Mouse (Mus musculus) left cerebral cortex, adult 11 months (tissue): Measurements from ENCODE around the gene Mid1.

Source experiments
- DNase-seq: peaks from one replicate; pipeline ENCODE4 v3.0.0; 2022; ENCODE audit warnings: low spot score

Mid1 gene

DNA sequence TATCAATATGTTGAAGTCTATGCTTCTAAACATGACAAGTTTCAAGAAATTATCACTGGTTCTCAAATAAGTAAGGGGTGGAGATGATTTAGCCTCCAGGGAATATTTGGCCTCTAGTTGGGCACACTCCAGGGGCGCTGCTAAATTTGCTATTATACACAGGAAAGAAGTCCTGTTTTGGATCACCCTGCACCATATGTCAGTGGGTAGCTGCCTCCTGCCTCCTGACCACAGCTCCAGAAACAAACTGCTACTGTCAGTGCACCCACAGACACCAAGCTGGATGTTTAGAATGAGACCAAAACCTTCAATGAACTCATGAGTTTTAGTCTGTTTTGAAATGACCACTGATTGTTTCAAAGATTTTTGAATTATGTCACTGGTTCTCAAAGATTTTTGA lies 128.7 kb downstream of the Mid1 start:
- no peak for DNase-seq

GRCm38 (mm10) chrX:169826947-169827346 lies 141.9 kb downstream of the Mid1 start:
- no peak for DNase-seq

DNA sequence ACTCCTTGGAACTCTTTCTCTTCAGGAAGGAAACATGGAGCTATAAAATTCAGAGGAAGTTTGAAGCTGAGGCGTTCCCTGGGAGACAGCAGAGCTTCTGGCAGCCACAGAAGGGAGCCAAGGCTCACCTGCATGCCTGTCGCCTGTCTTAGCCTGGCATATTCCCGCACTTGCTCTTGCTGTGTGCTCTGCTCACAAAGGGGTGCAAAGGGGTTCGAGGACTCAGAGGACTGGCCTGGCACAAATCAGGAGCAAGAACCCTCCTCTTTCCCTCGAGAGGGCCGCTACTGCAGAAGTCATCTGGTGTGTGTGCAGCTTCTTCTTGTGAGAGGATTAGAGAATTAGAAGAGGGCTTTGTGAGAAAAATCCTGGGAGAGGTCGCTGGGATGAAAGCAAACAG lies 142.7 kb downstream of the Mid1 start:
- no peak for DNase-seq

GRCm38 (mm10) chrX:169828136-169828535 lies 143.1 kb downstream of the Mid1 start:
- no peak for DNase-seq

DNA sequence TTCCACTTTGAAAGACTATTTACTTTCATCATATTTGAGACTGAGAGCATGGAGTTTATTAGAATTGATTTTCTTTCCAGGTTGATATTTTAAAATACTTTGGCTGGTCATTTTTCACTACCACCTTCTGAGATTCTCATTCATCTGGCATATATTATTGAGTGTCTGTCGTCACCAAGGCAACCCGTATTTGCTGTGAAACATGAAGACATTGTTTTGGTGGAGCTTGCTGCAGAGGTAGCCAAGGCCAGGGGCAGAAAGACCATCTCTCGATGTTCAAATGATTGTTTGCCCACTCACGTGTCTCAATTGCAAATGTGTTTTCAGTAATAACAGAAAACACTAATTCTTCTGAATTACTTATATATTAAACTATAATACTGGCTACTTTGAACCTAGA lies 145.1 kb downstream of the Mid1 start:
- DNase-seq: no peak

DNA sequence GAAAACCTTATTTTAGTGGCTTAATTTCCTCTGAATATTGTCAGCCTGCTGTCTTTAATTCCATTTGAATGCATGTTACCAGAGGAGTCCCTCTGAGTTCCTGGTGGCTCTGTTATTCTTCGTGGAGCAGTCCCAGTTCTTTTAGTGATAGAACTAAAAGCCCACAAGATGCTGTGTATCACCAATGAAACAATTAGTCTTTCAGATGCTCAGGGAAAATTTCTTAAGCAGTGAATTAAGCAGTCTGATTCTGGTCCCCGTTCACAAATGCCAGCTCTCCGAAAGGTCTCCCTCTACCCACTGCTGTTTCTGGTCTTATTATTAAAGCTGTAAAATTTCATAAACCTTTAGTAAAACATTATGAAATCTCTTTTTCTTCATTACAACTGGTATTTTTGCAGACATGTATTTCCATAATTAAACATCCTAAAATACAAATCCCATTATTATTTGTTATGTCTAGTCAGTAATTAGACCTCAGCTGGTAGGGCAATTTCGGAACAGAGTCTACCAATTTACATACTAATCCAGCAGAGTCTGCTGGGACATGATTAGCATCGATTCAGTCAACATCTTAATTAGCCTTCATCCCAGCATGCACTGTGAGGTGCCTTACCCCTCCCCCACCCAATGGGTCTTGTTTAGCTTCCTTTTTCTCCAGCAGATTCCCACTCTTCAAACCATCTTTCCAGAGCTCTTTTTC lies 153.1 kb downstream of the Mid1 start:
- peak; percentile 17 for DNase-seq

- no peak for DNase-seq
These were observed 153.6 kb downstream of the Mid1 start for GRCm38 (mm10) chrX:169838650-169838971.

GRCm38 (mm10) chrX:169843267-169843666 lies 158.3 kb downstream of the Mid1 start:
- DNase-seq: no peak

DNA sequence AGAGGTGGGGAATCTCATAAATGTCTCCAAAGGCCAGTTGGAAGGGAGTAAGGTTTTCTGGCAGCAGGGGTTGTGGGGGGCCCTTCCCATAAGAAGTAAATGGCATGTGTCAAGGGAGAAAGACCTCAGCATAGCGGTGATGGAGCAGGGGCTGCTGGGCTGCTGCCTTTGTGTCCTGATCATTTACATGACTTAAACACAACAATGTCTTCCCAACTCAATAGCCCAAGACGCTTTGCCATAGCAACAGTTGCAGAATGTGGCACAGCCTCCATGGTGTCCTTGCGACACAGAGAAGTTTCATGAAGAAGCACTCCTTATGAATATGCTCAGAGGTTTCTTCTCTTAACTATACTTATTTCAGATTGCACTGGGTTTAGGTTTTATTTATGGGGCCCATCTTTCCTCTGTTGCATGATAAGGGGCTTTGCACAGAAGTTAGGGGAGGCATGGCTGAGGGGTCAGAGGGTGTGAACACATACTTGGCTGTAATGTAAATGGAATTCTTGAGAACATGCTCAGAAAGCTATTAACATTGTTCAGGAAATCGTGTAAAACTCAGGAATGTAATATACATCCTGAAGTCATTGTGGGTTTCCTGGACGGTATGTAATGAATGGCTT lies 159.3 kb downstream of the Mid1 start:
- no peak for DNase-seq

DNA sequence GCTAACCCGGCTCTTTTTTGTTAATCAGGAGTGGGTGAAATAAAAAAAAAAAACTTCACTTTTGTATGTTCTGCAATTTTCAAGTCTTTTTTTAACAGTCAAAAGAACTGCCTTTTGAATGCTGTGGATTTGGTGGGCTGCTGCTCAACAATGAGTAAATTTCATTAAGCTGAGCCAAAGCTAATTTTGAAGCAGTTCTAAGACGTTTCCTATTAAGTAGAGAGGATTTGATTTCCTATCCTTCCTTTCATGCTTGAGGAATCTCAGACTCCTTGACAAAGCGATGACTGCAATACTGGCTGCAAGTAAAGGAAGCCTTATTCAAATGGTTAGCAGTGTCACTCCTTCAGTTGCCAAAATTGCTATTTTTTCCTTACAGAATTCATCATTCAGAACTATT lies 161.2 kb downstream of the Mid1 start:
- DNase-seq: no peak

- DNase-seq: no peak
These were observed 176.3 kb downstream of the Mid1 start for GRCm38 (mm10) chrX:169861194-169861720.

GRCm38 (mm10) chrX:169862440-169862839 lies 177.4 kb downstream of the Mid1 start:
- DNase-seq: no peak

GRCm38 (mm10) chrX:169862848-169863247 lies 177.8 kb downstream of the Mid1 start:
- DNase-seq: no peak

DNA sequence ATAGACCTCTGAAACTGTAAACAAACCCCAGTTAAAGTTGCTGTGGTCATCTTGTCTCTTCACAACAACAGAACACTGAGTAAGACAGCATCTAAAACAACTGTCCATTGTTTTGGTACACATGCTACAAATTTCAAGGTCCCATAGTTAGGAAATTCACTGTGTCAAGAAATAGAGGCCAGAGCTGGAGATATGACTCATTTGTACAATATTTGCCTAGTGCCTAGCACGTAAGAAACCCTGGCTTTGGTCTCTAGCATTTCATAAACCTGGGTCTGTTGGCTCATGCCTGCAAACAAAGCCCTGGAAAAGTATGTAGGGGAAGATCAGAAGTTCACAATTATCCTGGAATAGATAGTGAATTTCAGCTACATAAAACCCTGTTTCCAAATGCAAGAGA lies 178.8 kb downstream of the Mid1 start:
- no peak for DNase-seq

- no peak for DNase-seq
These were observed 183.2 kb downstream of the Mid1 start for GRCm38 (mm10) chrX:169868223-169868622.

GRCm38 (mm10) chrX:169874475-169874874 lies 189.5 kb downstream of the Mid1 start:
- DNase-seq: no peak

DNA sequence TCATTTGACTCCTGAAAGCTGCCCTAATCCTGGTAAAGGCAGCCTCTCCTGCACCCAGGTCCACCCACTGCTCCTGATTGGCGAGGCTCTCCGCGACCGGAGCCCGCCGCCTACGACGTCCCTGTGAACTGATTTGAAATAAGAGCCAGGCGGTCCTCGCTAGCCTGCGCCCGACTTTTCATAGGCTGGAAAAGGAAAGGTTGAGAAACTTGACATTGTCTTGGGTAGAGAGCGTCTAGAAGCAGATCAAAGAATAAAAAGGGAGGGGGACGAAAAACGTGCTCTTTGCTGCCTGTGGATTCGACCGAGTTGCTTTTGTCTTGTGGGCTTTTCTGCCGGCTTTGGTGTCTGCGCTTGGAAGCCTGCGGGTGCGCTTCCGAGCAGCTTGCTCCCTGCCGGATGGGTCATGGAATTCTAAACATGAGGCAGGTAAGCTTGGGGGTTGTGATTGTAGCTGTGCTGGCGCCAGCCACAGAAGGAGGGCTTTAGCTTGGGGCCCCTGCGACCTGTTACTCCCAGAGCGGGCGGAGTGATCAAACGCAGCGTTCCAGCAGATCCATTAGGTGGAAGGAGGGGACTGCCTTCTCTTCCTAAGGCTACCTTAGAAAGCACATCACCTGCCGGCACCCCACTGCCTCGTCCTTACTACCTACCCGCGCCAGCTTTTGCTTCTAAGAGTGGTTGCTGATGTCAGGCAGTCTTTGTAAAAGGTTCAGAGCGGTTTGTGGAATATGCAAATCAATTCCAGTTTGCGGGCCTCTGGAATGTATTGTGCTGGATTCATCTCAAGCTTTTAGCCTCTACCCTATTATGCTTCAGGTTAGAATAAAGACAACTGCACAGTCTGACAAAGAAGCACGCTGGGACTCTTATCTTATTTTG lies 194.7 kb downstream of the Mid1 start:
- DNase-seq: peak; percentile 13

GRCm38 (mm10) chrX:169880363-169880711 lies 195.3 kb downstream of the Mid1 start:
- no peak for DNase-seq

DNA sequence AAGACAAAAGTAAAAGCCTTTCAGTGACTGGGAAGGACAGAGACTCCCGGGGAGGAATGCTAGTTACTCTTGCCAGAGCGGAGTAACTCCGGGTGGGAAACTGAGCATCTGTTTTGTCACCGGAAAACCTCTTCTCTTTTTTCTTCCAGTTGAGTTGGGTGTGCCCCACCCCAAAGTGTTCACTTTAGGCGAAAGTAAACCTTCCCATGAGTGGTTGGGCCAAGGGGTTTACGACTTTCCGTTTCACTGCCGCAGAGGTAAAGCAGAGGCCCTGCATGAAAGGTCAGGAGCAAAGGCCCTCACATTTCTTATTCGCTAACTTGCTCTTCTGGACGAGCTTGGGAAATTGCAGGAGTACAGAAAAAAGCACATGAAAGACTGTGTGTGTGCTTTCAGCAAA lies 195.8 kb downstream of the Mid1 start:
- no peak for DNase-seq

- no peak for DNase-seq
These were observed 196.5 kb downstream of the Mid1 start for GRCm38 (mm10) chrX:169881253-169882219.

GRCm38 (mm10) chrX:169882220-169882609 lies 197.2 kb downstream of the Mid1 start:
- DNase-seq: no peak
